Mouse (Mus musculus) lung, postnatal 10 days (tissue): ENCODE results near the gene 4930556J24Rik.
"Not testable (repeated sequence)": the region's sequence is repeated elsewhere in the genome, so short reads cannot be mapped to it uniquely, and the experiment has no call there.

ENCODE experiments used
- DNase-seq: peaks from one replicate; pipeline ENCODE4 v3.0.0; 2021

4930556J24Rik gene

GRCm38 (mm10) chr11:3920476-3920875 is 56.1 kb downstream of the 4930556J24Rik start:
- no peak for DNase-seq

DNA sequence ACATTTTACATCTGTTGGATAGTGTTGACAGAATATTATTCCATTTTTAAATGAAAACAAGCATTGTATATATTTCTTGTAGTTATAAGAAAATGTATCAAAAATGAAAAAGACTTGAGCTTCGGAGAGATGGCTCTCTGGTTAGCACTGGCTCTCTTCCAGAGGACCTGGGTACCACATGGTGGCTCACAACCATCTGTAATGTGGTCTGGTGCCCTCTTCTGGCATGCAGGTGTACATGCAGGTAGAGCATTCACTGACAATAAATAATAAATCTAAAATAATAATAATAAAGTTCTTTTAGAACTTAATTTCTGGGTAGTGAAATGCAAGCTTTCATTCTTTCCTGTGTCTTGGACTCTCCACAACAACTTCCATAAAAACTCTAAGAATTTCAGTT is 57.8 kb downstream of the 4930556J24Rik start:
- DNase-seq: peak; percentile 44

DNA sequence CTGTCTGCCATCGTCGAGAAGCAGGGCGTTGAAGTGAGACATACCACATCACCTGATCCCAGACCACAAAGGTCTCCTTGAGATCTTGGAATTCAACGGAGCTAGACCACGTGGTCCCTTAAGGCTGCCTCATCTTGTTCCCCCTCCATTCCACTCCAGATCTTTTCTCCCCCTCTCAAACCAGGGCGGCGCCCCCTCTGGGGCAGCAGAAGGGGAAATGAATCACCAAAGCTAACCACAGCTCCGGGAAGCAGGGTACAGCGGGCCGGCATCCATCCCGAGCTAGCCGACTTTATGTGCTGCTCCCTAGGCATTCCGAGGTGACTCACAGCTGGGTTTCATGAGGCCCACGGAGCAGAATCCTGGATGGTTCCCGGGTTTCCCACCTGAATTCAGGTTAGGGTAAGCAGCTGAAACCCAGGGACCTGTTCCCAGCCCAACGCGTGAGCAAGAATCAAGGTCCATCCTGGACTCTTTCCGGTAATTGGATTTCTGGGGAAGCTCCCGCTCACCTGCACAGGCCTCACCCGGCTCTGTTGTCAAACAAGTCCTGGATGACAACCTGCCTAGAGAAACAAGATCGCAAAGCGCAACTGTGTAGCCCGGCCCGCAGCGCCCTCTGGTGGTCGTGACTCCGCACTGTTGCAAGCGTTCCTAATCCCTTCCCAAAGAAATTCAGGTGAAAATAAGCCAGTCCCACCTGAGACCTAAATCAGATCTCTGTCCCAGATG is 62.3 kb downstream of the 4930556J24Rik start, which contains the start of gene Slc35e4:
TSS of gene Slc35e4 (minus strand) at position 556 of the 732 bp plus-strand sequence.
- DNase-seq: peak; percentile 86

- DNase-seq: peak; percentile 96
These were observed 63.1 kb downstream of the 4930556J24Rik start for GRCm38 (mm10) chr11:3913316-3914108.

GRCm38 (mm10) chr11:3912875-3913271 is 63.7 kb downstream of the 4930556J24Rik start:
- peak; percentile 43 for DNase-seq

DNA sequence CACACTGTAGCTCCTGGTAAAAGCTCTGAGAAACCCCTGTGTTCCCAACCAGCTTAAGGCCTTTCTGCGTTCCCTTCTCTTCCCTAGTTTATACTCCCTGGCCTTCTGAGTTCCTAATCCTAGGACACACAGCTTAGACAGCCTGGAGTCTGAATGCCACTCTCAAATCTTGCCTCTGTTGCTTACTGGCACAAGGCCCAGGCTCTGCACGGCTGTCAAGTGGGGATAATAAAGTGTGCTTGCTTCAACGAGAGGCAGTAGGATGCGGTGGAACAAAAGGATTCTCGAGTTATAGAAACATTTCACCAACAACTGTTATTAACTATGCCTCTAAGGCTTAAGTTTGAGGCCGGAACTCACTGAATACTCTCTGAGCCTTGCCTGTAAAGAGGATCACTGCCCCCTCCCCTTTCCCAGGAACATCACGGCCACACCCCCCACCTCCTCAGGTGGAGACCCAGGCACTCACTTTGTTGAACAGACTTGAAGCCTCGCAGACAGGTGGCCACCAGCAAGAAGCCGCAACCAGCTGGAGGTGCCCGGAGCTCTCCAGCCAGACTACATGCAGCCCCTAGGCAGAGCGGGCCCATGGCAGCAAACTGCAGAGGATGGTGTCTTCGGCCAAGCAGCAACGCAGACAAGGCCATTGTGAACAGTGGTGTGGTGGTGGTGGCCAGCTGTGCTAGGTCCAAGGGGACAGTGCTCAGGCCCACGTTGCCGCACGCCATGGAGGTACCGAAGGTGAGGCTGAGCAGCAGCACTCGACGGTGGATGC is 64.3 kb downstream of the 4930556J24Rik start:
- DNase-seq: no peak

DNA sequence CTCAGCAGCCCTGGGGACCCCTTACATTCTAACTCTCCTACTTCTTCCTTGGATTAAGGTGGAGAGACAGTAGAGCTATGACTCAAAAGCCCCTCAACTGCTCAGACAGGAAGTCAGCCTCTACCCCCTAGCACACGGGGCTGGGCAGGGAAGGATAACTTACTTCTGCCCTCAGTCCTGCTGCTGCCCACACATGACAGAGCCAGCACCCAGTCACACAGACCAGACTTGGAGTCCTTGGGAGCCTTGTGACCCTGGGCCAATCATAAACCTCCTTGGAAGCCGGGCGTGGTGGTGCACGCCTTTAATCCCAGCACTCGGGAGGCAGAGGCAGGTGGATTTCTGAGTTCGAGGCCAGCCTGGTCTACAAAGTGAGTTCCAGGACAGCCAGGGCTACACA is 65.1 kb downstream of the 4930556J24Rik start:
- DNase-seq: not testable (repeated sequence)

- no peak for DNase-seq
These were observed 65.9 kb downstream of the 4930556J24Rik start for GRCm38 (mm10) chr11:3910513-3911310.

DNA sequence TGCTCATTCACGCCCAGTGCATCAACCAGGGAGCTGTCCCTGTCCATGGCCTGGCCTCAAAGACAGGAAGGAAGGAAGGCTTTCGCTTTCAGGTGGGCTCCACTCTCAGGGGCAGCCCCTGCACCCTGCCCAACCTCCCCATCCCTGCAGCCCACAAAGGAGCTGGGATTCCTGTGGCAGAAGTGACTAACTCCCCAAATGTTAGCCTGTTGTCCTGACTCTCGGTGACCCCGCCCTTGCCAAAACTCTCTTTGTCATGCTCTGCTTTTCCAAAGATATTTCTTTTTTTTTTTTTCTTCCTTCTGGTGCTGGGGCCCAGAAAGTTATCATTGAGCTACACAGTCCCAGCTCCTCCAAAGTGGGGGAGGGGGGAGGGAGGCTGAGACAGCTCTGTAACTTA is 67.3 kb downstream of the 4930556J24Rik start:
- no peak for DNase-seq

DNA sequence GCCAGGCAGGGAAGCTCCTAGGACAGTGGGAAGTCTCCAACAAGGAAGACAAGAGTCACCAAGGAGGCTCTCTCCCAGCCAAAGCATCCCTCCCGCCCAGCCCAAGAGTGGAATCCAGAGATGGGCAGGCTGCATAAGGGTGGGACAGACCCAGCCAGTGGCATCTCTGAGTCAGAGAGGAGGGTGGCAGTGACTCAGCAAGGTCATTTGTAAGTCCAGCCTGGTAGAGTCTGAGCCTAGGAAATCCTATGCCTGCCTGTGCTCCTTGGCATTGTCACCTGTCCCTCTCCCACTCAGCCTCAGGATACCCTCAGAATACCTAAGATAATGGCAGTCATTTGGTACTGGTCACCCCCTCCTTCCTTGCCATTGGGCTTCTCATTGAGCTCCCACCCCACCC is 71.1 kb downstream of the 4930556J24Rik start:
- DNase-seq: no peak

DNA sequence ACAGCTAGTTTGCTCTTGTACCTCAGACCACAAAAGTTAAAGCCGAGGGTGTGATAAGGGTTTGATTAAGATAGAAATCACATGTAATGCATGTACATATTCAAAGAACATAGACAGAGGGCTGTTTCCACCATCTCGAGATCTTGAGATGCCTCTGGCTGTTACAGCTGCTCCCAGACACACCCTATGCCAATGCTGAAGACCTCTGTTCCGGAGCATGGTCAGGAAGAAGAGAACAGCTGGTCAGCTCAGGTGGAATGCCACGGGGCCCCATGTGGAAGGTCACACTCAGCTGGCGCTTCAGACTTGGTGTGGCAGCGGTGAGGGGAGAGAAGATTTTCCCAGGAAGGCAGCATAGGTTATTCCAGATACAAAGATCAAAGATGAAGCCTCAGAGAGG is 71.9 kb downstream of the 4930556J24Rik start:
- DNase-seq: no peak

DNA sequence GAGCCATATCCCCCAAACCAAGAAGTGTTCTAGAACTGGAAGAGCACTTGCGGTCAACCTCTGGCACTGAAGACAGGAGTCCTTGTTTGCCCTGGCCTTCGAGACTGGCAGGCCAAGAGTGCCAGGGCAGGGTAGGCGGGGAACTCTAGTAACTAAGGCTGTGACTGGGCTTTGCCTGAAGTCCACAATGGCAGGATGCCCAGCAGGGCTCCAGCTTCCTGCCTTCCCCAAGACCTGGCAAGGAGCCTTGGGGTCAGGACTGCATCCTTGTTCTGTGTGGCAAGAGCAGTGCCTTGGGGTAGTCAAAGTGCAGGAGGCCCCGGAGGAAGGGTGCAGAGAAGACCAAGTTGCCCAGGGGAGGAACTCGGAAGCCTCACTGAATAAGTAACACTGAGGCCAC is 73.5 kb downstream of the 4930556J24Rik start:
- peak; percentile 93 for DNase-seq

- DNase-seq: no peak
These were observed 74.1 kb downstream of the 4930556J24Rik start for GRCm38 (mm10) chr11:3902516-3902915.

DNA sequence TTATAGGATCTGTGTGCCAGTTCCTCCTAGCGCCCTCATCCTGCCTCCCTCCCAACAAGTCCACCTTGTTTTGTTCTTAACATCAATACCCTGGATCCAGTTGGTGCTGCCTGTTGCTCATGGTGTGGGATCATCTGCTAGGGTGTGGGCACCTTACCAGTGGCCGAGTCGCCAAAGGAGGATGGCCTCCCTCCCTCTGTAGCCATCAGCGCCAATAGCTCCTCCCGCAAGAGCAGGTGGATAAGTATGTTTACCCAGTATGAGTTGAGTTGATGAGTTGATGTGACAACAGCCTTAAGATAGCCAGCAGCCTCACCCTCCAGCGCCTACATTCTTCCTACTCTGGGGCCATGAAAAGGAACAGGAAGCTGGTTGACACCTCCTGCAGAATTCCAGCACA is 76.3 kb downstream of the 4930556J24Rik start:
- DNase-seq: no peak

DNA sequence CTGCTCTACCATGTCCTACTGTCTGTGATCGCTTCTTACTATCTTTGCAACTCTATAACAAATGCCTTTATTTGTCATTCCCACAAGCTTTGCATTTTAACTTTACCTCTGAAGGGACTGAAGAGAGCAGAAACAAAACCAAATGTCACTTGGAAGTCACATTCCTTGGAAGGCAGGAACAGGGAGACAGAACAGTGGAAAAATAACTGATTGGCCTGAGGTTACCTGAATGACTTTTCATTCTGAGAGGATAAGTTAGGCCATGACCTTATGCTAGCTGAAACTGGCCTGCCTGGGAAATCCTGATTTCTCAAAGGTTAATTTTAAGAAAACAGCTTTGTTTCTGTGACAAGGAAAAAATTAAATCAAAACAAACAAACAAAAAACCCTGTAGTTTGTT is 80.6 kb downstream of the 4930556J24Rik start:
- DNase-seq: no peak

DNA sequence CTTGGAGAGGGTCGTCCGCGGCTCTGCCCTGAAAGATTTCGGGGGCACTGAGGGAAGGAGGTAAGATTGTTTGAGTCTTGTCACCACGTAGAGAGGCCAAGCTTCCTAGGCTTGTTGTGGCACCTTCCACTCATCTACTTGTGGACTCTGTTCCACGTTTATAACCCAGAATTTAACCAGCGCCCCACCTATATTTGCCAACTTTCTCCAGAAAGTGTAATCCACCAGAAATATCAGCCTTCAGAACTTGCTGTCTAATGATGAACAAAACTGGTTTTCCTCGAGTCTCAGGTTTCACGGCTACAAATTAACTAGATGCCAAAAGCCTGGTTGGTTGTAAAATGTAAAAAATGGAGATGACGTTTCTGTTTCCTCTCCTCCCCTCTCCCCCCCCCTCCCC is 81.1 kb downstream of the 4930556J24Rik start:
- DNase-seq: no peak

DNA sequence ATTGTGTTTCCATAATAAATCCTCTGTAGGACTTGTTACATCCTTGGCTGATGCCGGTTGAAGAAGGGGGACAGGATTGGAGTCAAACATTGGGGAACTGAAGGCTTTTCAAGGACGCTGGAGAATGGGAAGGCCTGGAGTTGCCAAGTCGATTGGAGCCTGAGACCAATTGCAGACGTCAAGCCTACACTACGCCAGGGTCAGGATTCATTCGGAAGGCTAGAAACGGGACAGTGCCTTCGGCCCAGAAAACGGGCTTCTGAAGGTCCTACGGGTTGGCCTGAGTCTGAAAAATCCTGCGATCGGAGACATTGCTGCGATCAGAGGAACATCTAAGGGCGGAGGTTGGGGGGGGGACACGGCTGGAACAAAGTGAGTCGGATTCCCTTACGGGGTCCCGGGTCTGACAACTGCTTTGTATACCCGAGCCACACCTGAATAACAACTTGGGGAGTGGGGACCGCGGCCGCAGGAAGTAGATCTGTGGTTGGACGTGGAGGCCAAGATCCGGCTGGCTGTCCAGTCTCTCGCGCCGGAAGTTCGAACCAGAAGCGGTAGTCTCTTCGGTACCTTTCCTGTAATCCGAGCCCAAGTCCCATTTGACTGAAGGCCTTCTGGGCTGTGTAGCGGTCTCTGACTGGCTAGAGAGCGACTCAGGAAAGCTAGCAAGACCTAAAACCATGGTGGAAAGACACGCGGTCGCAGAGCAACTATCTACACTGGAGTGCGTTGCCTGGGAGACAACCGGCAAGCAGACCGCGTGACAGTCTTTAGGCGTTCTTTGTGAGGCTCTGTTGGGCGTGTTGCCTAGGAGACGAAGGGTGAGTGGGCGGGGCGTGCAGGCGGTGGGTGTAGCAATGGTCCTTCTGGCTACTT is 81.9 kb downstream of the 4930556J24Rik start, which contains the start of the genes 4921536K21Rik and Dusp18:
TSS of gene 4921536K21Rik (minus strand) at position 693 of the 876 bp plus-strand sequence.
TSS of gene Dusp18 (plus strand) at position 835 of the 876 bp plus-strand sequence.
- DNase-seq: peak; percentile 96

- no peak for DNase-seq
These were observed 82.6 kb downstream of the 4930556J24Rik start for GRCm38 (mm10) chr11:3893970-3894369.
